Mouse (Mus musculus): ENCODE measurements around the gene Npas2.

DNA sequence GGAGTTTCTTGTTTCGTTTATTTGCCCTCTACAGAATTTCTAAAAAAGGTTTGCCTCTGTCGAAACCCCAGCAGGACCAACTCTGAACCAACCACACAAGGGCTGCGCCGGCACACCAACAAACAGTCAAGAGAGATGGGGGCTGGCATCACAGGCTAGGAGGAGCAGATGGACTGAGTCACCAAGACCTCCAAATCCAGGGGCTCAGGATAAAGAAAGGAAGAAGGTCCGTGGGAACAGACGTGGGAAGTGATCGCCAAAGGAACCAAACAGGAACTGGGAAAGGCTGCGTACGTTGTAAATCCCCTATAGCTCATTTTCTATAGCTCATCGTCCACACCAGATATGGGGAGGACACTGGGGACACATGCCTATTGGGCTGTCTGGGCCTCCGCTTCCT, 13.7 kb upstream of the Npas2 start:
- TF ChIP-seq POLR2A (IDR thresholded peaks at IDR 0.05; ENCODE audit: insufficient read depth, low read length), result no peak
- TF ChIP-seq CTCF (IDR thresholded peaks at IDR 0.05; ENCODE audit: low read depth, low read length), result no peak

Measured in ES-Bruce4 (cell line).